Mouse (Mus musculus): ENCODE results near the gene Zfand5.
A peak's percentile ranks its signal among the peaks of the same experiment; 100 is the strongest.
"Not testable (repeated sequence)": the region's sequence is repeated elsewhere in the genome, so short reads cannot be mapped to it uniquely, and the experiment has no call there.

Zfand5 gene

DNA sequence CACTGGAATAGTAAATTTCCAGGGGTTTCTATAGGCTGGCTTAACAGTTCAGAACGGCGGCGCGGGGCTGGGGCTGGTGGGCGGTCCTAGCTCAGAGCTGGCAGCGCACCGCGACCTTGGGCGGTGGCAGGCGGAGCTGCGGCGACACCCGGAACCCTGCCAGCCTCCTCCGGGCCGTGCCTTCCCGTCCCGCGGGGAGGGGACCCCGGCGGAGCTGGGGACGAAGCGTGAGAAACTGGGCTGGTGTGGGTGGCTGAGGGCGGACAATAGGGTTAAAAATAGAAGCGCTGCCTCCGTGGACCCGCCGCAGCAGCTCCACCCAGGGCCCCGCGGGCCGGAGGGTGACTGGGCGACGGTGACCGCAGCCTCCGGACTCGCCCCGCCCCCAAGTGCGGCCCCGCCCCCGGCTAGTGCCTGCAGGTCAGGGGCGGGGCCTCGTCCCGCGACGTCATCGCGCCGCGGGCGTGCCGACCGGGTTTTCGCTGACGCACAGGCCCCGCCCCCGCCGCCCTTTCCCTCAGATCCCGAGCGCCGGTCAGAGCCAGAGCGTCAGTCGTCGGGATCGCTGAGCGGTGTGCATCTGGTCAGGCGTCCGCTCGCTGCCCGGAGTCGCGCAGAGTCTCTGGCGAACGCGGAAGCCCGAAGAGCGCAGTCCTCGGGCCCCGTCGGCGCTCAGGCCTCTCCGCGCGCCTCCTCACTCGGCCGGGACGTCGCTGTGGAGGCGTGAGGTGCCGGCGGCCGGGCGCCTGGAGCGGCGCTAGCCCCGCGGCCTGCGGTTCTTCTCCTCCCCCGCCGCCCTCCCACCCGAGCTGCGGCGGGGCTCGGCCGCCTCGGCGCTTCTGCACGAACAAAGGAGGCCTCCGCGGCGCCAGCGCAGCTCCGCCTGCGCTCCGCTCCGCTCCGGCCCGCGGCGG is at the start of gene Zfand5:
Gene Zfand5 (plus strand): TSS at position 538 of the 914 bp plus-strand sequence.
- DNase-seq (ENCODE audit: low spot score) = peak; percentile 93

DNA sequence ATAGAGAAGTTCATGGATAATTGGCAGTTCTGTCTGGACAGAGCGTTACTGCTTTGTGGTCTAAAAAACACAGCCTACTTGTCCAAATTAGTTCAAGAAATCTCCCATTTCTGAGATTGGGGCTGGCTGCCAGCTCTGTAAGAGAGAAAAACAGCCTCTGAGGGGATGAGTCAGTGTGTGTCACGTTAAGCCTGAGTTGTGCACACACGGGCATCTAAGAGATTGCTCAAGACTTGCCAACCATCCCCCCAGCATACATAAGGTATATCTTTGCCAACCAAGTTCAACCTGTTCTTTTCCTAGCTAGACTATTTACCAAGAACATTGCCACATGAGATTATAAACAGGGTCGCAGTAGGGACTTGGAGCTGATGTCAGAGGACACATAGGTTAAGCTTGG is 44.9 kb upstream of the Zfand5 start:
- no peak for DNase-seq (ENCODE audit: low spot score)

- DNase-seq (ENCODE audit: low spot score) = no peak
Observed at GRCm38 (mm10) chr19:21227754-21228153, 44.3 kb upstream of the Zfand5 start.

DNA sequence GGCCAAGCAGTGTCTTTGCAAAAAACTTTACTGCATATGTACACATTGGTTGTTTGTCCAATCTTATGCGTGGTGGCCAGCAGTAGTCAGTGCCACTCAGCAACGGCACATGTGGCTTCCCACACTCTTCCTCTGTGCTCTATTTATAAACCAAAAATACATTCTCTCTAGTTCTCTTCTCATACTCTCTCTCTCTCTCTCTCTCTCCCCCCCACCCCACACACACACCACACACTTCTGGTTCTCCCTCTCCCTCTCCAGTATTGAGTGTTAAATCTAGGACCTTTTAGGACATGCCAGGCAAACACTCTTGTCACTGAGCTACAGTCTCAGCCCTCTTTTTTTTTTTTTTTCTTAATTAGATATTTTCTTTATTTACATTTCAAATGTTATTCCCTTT is 23.3 kb upstream of the Zfand5 start:
- not testable (repeated sequence) for DNase-seq (ENCODE audit: low spot score)

- DNase-seq (ENCODE audit: low spot score) = no peak
Observed at GRCm38 (mm10) chr19:21253846-21254245, 18.2 kb upstream of the Zfand5 start.

DNA sequence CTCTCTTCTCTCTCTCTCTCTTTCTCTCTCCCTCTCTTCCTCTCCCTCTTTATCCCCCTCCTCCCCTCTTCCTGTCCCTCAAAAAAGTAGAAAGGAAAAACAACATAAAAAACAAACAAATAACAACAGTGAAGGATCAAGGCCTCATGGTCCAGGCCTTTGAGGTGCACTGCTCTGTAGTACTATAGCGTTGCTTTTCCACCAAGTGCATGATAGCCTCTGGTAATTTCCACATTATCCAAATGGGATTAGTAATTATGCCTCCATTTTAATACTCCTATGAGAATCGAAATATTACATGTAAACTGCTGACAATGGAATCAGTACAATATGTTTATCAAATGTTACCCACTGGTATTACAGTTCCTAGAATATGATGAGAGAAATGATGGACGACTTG is 16.2 kb upstream of the Zfand5 start:
- DNase-seq (ENCODE audit: low spot score) = no peak

DNA sequence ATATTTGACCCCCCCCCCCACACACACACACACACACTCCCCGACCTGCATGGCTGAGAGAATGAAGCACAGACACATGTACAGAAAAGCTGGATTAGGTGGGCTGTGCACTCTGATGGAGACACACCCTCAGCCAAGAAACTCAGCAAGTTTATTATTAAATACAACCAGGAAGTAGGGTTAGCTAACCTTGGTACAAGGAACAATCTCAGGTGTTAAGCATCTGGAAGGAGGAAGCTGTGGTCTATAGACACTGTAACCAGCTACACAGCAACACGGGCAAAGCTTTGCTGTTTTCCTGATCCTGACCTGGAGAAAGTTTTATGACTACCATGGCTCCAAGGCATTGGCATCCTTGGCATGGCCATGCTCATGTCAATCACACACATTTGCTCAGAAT is 12.6 kb upstream of the Zfand5 start:
- DNase-seq (ENCODE audit: low spot score) = no peak

DNA sequence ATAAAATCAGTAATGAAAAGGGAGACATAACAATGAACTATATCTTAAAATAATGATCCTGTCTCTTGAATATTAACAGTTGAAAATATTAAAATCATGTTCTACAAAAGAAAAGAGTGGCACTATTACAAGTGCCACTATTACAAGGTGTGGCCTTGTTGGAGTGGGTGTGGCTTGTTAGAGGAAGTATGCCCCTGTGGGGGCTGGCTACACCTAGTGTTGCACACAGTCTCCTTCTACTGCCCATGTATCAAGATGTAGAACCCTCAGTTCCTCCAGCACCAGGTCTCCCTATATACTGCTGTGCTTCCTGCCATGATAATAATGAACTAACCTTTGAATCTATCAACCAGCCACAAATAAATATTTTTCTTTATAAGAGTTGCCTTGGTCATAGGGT is 11.8 kb upstream of the Zfand5 start:
- no peak for DNase-seq (ENCODE audit: low spot score)

- no peak for DNase-seq (ENCODE audit: low spot score)
Observed at GRCm38 (mm10) chr19:21271186-21271585, 892 bp upstream of the Zfand5 start.

- peak; percentile 53 for DNase-seq (ENCODE audit: low spot score)
Observed at GRCm38 (mm10) chr19:21272655-21273284, 692 bp downstream of the Zfand5 start.

GRCm38 (mm10) chr19:21273440-21273839 is 1.4 kb downstream of the Zfand5 start:
- no peak for DNase-seq (ENCODE audit: low spot score)

- DNase-seq (ENCODE audit: low spot score) = peak; percentile 56
Observed at GRCm38 (mm10) chr19:21274181-21274591, 2.1 kb downstream of the Zfand5 start.

DNA sequence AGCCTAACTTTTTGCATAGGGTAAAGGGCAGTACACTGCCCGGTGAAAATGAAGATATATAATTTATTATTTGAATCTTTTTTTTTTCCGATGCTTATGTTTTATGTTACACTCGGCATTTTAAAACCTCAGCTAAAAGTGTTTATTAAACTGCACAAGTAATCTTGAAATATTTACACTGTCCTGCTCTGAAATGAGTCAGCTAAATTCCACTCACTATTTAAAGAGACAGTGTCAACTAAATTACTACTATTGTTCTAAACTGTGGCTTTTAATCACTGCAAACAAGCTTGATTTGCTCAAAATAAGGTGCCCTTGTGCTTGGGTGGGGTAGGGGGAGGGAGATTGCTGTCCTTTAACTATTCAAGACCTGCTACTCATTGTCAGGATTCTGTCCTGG is 2.6 kb downstream of the Zfand5 start:
- no peak for DNase-seq (ENCODE audit: low spot score)

- DNase-seq (ENCODE audit: low spot score) = no peak
Observed at GRCm38 (mm10) chr19:21276317-21276716, 4.2 kb downstream of the Zfand5 start.

- no peak for DNase-seq (ENCODE audit: low spot score)
Observed at GRCm38 (mm10) chr19:21286421-21287097, 14.5 kb downstream of the Zfand5 start.

DNA sequence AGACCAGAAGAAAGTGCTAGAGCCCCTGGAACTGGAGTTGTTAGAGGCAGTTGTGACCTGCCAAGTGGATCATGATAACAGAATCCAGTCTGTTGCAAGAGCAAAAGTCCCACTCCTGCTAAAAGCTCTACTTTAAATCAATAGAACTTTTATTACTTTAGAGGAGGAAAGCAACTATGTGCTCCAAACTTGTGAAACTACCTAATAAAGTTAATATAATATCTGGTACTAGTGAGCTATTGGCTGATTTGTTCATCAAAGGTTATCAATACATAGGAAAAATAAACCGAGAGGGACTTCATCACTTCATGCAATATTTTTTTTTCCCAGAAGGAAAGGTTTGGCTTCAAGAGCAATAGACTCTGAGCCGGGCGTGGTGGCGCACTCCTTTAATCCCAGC is 25.3 kb downstream of the Zfand5 start:
- no peak for DNase-seq (ENCODE audit: low spot score)

DNA sequence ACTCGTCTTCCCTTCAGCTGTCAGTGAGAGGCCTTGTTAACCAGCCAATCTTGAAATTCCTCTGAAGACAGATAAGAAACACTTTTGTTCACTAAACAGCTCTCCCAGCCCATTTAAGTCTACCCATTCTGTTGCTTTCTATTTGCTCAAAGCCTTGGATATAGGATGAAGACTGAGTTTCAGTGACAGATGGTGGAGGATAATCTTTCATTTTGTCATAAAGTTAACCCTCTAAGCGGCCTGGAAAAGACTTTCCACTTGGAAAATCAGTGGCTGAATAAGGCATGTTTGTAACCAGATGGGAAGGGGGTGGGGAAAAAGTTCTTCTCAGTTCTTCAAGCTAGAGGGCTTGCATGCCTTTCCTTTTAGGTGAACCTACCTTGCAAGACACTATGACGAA is 29.7 kb downstream of the Zfand5 start:
- no peak for DNase-seq (ENCODE audit: low spot score)

DNA sequence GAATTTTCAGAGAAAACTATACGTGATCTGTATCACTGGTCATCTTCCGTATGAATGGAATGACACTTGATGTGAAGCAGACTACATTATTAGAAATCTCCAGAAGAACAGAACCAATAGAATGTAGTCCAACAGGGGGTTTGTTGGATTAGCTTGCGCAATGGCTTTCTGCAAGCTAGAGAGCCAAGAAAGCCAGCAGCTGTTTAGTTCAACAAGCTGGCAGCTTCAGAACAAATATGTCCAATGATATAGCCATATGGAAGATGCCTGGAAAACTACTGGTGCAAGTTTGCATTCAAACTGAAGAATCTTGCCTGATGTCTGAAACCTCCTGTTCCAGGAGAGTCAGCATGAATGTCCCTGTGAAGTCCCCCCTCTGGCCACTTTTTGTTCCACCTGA is 35.7 kb downstream of the Zfand5 start:
- DNase-seq (ENCODE audit: low spot score) = no peak

DNA sequence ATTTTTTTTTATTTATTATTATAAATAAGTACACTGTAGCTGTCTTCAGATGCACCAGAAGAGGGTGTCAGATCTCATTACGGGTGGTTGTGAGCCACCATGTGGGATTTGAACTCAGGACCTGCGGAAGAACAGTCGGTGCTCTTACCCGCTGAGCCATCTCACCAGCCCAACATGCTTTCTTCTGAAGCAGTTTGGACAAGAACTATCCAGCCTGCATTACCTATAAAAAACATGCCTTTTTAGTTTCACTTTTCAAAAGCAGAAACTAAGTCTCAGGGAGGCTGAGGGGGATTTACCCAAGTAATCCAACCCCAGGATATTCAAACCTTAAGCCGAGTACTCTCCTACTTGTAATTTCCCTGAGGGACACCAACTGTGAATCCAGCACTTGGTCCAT is 38.3 kb downstream of the Zfand5 start:
- DNase-seq (ENCODE audit: low spot score) = not testable (repeated sequence)

DNA sequence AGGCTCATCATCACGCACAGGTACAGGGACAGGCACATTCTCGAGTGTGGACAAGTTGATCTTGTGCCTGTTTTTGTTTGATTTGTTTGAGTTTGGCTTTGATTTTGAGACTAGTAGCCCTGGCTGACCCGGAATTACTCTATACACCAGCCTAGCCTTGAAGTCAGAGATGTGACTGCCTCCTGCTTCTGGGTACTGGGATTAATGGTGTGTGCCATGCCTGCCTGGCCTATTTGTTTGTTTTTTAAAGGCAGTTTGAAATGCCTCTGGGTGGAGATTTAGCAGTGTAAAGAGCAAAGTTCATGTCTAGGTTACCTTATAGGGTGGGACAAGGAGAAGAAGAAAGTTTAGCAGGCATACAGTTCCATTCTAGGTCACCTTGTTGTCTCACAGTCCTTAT is 43.6 kb downstream of the Zfand5 start:
- DNase-seq (ENCODE audit: low spot score) = no peak

DNA sequence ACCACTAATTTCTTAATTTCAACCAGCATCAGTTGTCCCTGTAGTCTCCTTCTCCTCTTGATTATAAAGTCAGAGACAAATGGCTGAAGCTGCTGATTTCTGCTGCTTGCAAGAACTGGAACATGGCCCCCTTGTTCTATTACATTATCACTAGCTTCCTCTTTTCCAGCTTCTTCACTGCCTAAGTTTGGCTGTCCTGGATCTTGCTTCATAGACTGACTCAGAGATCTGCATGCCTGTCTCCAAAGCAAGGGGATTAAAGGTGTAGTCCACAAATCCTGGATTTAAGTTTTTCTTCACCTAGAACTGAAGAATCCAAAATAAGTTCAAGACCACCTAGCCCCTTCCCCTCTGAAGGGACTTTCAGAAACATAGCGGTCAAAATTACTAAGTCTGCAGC is 47.5 kb downstream of the Zfand5 start:
- no peak for DNase-seq (ENCODE audit: low spot score)

- no peak for DNase-seq (ENCODE audit: low spot score)
Observed at GRCm38 (mm10) chr19:21325333-21325732, 53.3 kb downstream of the Zfand5 start.

DNA sequence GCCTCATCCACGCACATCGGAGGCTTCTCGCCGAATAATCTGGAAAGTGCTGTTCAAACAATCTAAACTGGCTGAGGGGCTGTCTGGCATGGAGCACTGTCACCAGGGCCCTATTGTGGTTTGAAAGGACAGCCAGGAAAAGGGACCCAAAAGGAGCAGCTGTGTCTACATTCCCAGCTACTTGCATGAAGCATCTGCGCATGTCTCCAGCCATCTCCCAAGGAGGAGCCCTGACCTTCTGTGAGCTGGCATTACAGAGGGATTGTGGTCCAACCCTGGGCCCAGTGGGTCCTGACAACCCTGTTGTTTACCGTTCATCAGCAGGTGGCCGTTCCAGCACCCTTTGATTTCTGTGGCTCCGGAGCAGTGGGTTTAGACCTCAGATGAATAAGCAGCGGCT is 56.9 kb downstream of the Zfand5 start:
- DNase-seq (ENCODE audit: low spot score) = no peak

Measured in T-cell, adult 2 months (primary cell).